Comparison of ENCODE assay signal across 13 mouse cellular contexts in genomic region chr15:8780371-8780866, GRCm38 (mm10).
DNase-seq lines count a peak whose midpoint lies in the region; ATAC-seq lines count a peak whose summit lies in the region.
"Had no signal": no experiment of that assay in that cellular context is flagged by ENCODE, and none has a peak within 500 bp of the region (broad histone marks: within the 10 kb centered on the region; RNA-seq: fewer than 3 reads in every experiment).

No protein-coding gene starts in this region.

- DNase-seq in kidney, postnatal 10 days: peak; percentile 14
- DNase-seq in kidney, adult 8-10 months: no peak
- no peak for DNase-seq in forebrain, embryonic 11.5 days (ENCODE audit: low spot score)
- no peak for DNase-seq in layer of hippocampus, adult 9-10 months (ENCODE audit: low spot score)
- DNase-seq in urinary bladder, adult 18-20 months (ENCODE audit: low spot score in 2 of 2): no peak
- DNase-seq in gastrocnemius, postnatal 36 days: no peak
- DNase-seq: liver, postnatal 0 days had no signal

- H3K4me3 ChIP-seq in forebrain, embryonic 11.5 days (ENCODE audit: low read depth, low read length): no peak overlapping the region
- H3K4me3 ChIP-seq in hindbrain, embryonic 12.5 days: no peak overlapping the region
- no peak overlapping the region for H3K4me3 ChIP-seq in midbrain, embryonic 15.5 days
- H3K4me3 ChIP-seq: erythroblast, embryonic 14.5 days; heart, embryonic 13.5 days; limb, embryonic 12.5 days had no signal

- WGBS in forebrain, embryonic 11.5 days: 67% methylated on average over 5 of the region's 5 CpGs
- 49% methylated on average over 5 of the region's 5 CpGs for WGBS in hindbrain, embryonic 12.5 days
- WGBS in midbrain, embryonic 15.5 days: 51% methylated on average over 5 of the region's 5 CpGs

- no peaks in the 10 kb centered on the region for H3K36me3 ChIP-seq in forebrain, embryonic 11.5 days (ENCODE audit: control insufficient read depth, insufficient read depth, low read length)
- no peaks in the 10 kb centered on the region for H3K36me3 ChIP-seq in hindbrain, embryonic 12.5 days
- no peaks in the 10 kb centered on the region for H3K36me3 ChIP-seq in midbrain, embryonic 15.5 days (replicated peaks)
- H3K36me3 ChIP-seq: heart, embryonic 13.5 days; limb, embryonic 12.5 days had no signal

- H3K27ac ChIP-seq in forebrain, embryonic 11.5 days (ENCODE audit: low read depth, low read length): peak overlapping the region; percentile 90
- peak overlapping the region; percentile 76 for H3K27ac ChIP-seq in hindbrain, embryonic 12.5 days
- peak overlapping the region; percentile 72 for H3K27ac ChIP-seq in midbrain, embryonic 15.5 days
- H3K27ac ChIP-seq: heart, embryonic 13.5 days; limb, embryonic 12.5 days had no signal

- peaks cover 6% of the 10 kb centered on the region; the same call in 1 of the 2 replicates for H3K4me1 ChIP-seq in forebrain, embryonic 11.5 days (replicated peaks; ENCODE audit: control insufficient read depth, insufficient read depth, low read length)
- peaks cover 12% of the 10 kb centered on the region for H3K4me1 ChIP-seq in hindbrain, embryonic 12.5 days
- H3K4me1 ChIP-seq in midbrain, embryonic 15.5 days: 0 out of 2 replicates have a peak, but pooled peaks cover 3% of the 10 kb centered on the region
- H3K4me1 ChIP-seq: heart, embryonic 13.5 days; limb, embryonic 12.5 days had no signal

- H3K4me2 ChIP-seq in forebrain, embryonic 11.5 days (ENCODE audit: low read depth, low read length, severe bottlenecking): no peak overlapping the region
- no peak overlapping the region for H3K4me2 ChIP-seq in hindbrain, embryonic 12.5 days (replicated peaks)
- H3K4me2 ChIP-seq in midbrain, embryonic 15.5 days: no peak overlapping the region
- H3K4me2 ChIP-seq: heart, embryonic 13.5 days; limb, embryonic 12.5 days had no signal

- H3K9ac ChIP-seq in forebrain, embryonic 11.5 days (ENCODE audit: low read length): no peak overlapping the region
- no peak overlapping the region for H3K9ac ChIP-seq in hindbrain, embryonic 12.5 days
- no peak overlapping the region for H3K9ac ChIP-seq in midbrain, embryonic 15.5 days
- H3K9ac ChIP-seq: heart, embryonic 13.5 days; limb, embryonic 12.5 days; liver, postnatal 0 days had no signal

- ATAC-seq in forebrain, embryonic 11.5 days (replicated peaks; ENCODE audit: low FRiP score): peak; percentile 5; the same call in 1 of the 2 replicates
- no peak for ATAC-seq in hindbrain, embryonic 12.5 days (ENCODE audit: low FRiP score)
- ATAC-seq in midbrain, embryonic 15.5 days (replicated peaks): 0 out of 2 replicates have a peak, but pooled peaks have one; percentile 5
- ATAC-seq: inflammation-experienced regulatory T-cells, adult 6 months; liver, postnatal 0 days had no signal

- intact Hi-C loops in gastrocnemius, postnatal 36 days (cut with DNase I): no loop called here

- no peaks in the 10 kb centered on the region for H3K9me3 ChIP-seq in forebrain, embryonic 11.5 days (ENCODE audit: control insufficient read depth, low read length)
- H3K9me3 ChIP-seq in hindbrain, embryonic 12.5 days (replicated peaks): no peaks in the 10 kb centered on the region
- no peaks in the 10 kb centered on the region for H3K9me3 ChIP-seq in midbrain, embryonic 15.5 days
- H3K9me3 ChIP-seq: heart, embryonic 13.5 days; limb, embryonic 12.5 days had no signal

- no peaks in the 10 kb centered on the region for H3K27me3 ChIP-seq in forebrain, embryonic 11.5 days (ENCODE audit: control insufficient read depth, insufficient read depth, low read length)
- no peaks in the 10 kb centered on the region for H3K27me3 ChIP-seq in hindbrain, embryonic 12.5 days
- H3K27me3 ChIP-seq in midbrain, embryonic 15.5 days (replicated peaks): no peaks in the 10 kb centered on the region
- H3K27me3 ChIP-seq: heart, embryonic 13.5 days; limb, embryonic 12.5 days had no signal
